Mouse (Mus musculus) forebrain, embryonic 10.5 days (tissue): ENCODE data around the gene Cers1. TPM values are rescaled to one million over a fixed set of nuclear protein-coding genes. Genes with fewer than 3 reads are reported as not detected.
A peak's percentile ranks its signal among the peaks of the same experiment; 100 is the strongest.

Experiments
- DNase-seq: peaks from one replicate; pipeline ENCODE4 v3.0.0-alpha.2; 2017; ENCODE audit warnings: low spot score; ENCODE audit errors: extremely low spot score
- H3K27ac ChIP-seq: fragments of 300-500 bp; sonication (generic); 2 replicates; pipeline ENCODE4 v1.5.1; 2016; ENCODE audit warnings: mild to moderate bottlenecking
- H3K27me3 ChIP-seq: fragments of 300-500 bp; sonication (generic); 2 replicates; pipeline ENCODE4 v1.6.1; 2016; ENCODE audit warnings: mild to moderate bottlenecking; ENCODE audit not compliant: poor library complexity, severe bottlenecking
- H3K36me3 ChIP-seq: fragments of 300-500 bp; sonication (generic); replicated peaks from 2 replicates; pipeline ENCODE4 v1.6.1; 2016; ENCODE audit warnings: mild to moderate bottlenecking, moderate library complexity
- H3K4me1 ChIP-seq: fragments of 300-500 bp; sonication (generic); 2 replicates; pipeline ENCODE4 v1.6.1; 2016
- H3K4me3 ChIP-seq: fragments of 300-500 bp; sonication (generic); 2 replicates; pipeline ENCODE4 v1.5.1; 2016; ENCODE audit warnings: mild to moderate bottlenecking, moderate library complexity
- H3K9me3 ChIP-seq: fragments of 300-500 bp; sonication (generic); 2 replicates; pipeline ENCODE4 v1.6.1; 2016; ENCODE audit warnings: mild to moderate bottlenecking, moderate library complexity
- WGBS: fragments of 180-500 bp; shearing (Covaris S2); methylation state at CpG from one replicate; pipeline ENCODE4 v1.1.7; 2016; 5-methylcytosine and 5-hydroxymethylcytosine counted together
- polyA plus RNA-seq: library from polyadenylated mRNA; unstranded; fragments of >200 nt; fragmentation: Nextera tagmentation; extraction: Ambion mirVana; gene quantifications from 2 replicates; pipeline ENCODE4 v1.2.1, GENCODE M21; 2016

Gene Cers1
- polyA plus RNA-seq, 1 experiment from 2014 or later = 4.5 TPM

GRCm38 (mm10) chr8:70343696-70344095, 28.1 kb downstream of the Cers1 start:
- no peak overlapping the region for H3K4me3 ChIP-seq
- no peak overlapping the region for H3K27ac ChIP-seq
- no peak for DNase-seq
- peaks cover 96% of the 10 kb centered on the region for H3K36me3 ChIP-seq
- H3K9me3 ChIP-seq = no peaks in the 10 kb centered on the region
- WGBS = 69% methylated on average over 6 of the region's 6 CpGs
- peaks cover 29% of the 10 kb centered on the region for H3K4me1 ChIP-seq
- no peaks in the 10 kb centered on the region for H3K27me3 ChIP-seq

DNA sequence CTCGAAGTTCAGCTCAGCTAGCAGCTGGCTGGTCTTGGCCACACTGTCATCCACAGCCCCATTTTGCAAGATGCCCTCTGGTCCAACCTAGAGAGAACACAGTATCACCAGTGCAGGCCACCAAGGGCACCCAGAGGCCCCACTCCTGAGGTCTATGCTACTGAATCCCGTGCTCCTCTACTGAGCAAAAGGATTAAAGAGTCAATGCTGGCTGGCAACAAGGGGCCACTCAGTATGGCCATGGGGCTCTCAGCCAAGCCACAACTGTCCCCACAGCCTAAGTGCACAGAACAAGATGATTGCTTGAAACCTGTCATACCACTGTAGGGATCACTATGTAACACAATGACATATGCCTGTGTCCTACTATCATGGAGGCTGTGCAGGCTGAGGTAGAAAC, 28.7 kb downstream of the Cers1 start:
- Histone ChIP-seq H3K4me1 (peaks cover 35% of the 10 kb centered on the region), H3K36me3 (peaks cover 96% of the 10 kb centered on the region), H3K27me3 (no peaks in the 10 kb centered on the region), H3K9me3 (no peaks in the 10 kb centered on the region), H3K4me3 (no peak overlapping the region), H3K27ac (no peak overlapping the region)
- no peak for DNase-seq
- WGBS = 90% methylated on average over 2 of the region's 2 CpGs

DNA sequence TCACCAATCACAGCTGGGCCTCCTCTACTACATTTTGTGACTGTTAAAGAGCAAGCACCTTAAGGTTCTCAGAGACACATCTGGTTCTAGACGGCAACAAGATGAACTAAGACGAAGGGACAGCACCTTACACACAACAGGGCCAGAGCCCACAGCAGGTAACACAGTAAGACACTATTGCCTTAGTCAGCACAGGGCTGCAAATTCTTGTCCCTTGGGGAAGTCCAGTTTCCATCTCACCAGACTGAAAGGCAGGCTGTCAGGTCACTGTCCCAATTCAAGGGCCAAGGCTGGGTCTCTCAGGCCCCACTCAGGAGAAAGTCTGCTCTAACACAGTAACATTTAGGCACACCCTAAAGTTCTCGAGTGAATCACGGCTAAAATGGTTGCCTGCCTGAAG, 31.9 kb downstream of the Cers1 start:
- Histone ChIP-seq H3K27me3 (no peaks in the 10 kb centered on the region), H3K4me1 (peaks cover 65% of the 10 kb centered on the region), H3K9me3 (no peaks in the 10 kb centered on the region), H3K27ac (no peak overlapping the region), H3K36me3 (peaks cover 85% of the 10 kb centered on the region), H3K4me3 (no peak overlapping the region)
- 90% methylated on average over 4 of the region's 4 CpGs for WGBS
- no peak for DNase-seq

GRCm38 (mm10) chr8:70347860-70348420, 32.4 kb downstream of the Cers1 start:
- no peak for DNase-seq
- no peaks in the 10 kb centered on the region for H3K9me3 ChIP-seq
- no peaks in the 10 kb centered on the region for H3K27me3 ChIP-seq
- H3K4me3 ChIP-seq = no peak overlapping the region
- peaks cover 63% of the 10 kb centered on the region for H3K4me1 ChIP-seq
- peaks cover 80% of the 10 kb centered on the region for H3K36me3 ChIP-seq
- WGBS = 72% methylated on average over 1 of the region's 1 CpGs
- no peak overlapping the region for H3K27ac ChIP-seq

- no peak for DNase-seq
- 64% methylated on average over 15 of the region's 15 CpGs for WGBS
- H3K9me3 ChIP-seq = no peaks in the 10 kb centered on the region
- peak overlapping the region; percentile 96 for H3K27ac ChIP-seq
- peaks cover 50% of the 10 kb centered on the region for H3K36me3 ChIP-seq
- H3K27me3 ChIP-seq = no peaks in the 10 kb centered on the region
- H3K4me1 ChIP-seq = peaks cover 61% of the 10 kb centered on the region
- peak overlapping the region; percentile 97 for H3K4me3 ChIP-seq
These were observed 35.7 kb downstream of the Cers1 start for GRCm38 (mm10) chr8:70351035-70351999.

GRCm38 (mm10) chr8:70352000-70352384, 36.4 kb downstream of the Cers1 start:
- peaks cover 43% of the 10 kb centered on the region for H3K36me3 ChIP-seq
- H3K4me1 ChIP-seq = peaks cover 61% of the 10 kb centered on the region
- DNase-seq = no peak
- H3K9me3 ChIP-seq = no peaks in the 10 kb centered on the region
- H3K27ac ChIP-seq = peak overlapping the region; percentile 96
- no peaks in the 10 kb centered on the region for H3K27me3 ChIP-seq
- peak overlapping the region; percentile 97 for H3K4me3 ChIP-seq
- 23% methylated on average over 3 of the region's 3 CpGs for WGBS

GRCm38 (mm10) chr8:70352657-70353151, 37.1 kb downstream of the Cers1 start:
- H3K4me3 ChIP-seq = peak overlapping the region; percentile 97
- peaks cover 36% of the 10 kb centered on the region for H3K36me3 ChIP-seq
- DNase-seq = no peak
- H3K9me3 ChIP-seq = no peaks in the 10 kb centered on the region
- peak overlapping the region; percentile 96 for H3K27ac ChIP-seq
- WGBS = under 1% methylated on average over 64 of the region's 64 CpGs
- H3K27me3 ChIP-seq = no peaks in the 10 kb centered on the region
- peaks cover 61% of the 10 kb centered on the region for H3K4me1 ChIP-seq

DNA sequence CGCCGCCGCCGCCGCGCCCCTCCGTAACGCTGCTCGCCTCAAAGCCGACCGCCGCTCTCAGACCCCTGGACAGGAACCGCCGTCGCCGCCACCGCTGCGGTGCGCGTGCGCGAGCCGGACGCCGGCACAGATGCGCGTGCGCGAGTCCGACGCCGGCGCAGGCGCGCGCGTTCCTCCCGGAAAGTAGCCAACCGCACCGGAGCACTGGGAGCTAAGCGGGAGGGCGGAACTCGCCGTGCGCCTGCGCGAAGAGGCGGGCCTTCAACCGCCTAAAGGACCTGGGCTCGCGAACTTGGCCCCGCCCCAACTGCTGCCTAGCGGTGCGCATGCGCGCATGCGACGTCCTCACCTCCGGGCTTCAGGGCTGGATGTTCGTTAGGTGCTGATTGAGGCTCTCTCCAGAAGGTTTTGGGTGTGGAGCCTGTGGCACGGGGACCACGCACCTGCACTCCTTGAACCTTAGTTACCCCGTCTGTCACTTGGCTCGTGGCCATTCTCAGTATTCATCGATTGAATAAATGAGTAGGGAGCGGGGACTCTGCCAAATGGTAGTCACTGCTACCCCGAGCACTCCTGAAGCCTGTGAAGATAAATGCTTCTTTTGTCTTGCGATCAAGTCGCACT, 37.7 kb downstream of the Cers1 start, which contains the start of gene Upf1:
TSS of gene Upf1 (minus strand) at position 85 of the 624 bp plus-strand sequence.
- WGBS = under 1% methylated on average over 68 of the region's 69 CpGs
- DNase-seq = peak; percentile 98
- Histone ChIP-seq H3K36me3 (peaks cover 30% of the 10 kb centered on the region), H3K4me3 (peak within 1 kb of the TSS; percentile 97), H3K4me1 (peaks cover 56% of the 10 kb centered on the region), H3K9me3 (no peaks in the 10 kb centered on the region), H3K27me3 (no peaks in the 10 kb centered on the region), H3K27ac (peak within 1 kb of the TSS; percentile 96)

DNA sequence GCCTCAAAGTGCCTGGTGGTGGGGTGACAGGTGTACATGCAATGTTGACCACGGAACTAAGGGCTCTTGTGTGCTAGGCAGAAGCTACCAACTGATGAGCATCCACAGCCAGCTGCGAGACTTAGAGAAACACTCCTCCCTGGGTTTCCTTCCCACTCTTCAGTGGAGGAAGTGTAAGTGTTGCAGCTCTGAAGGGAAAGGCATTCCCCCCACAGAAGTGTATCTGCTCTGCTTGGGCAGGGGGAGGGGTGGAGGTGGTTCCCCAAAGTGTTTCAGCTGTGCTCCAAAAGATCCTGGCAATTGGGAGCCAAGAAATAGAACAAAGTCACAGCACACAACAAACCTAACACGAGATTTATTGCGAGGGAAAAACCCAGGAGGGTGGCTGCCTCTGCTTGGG, 38.4 kb downstream of the Cers1 start:
- no peak for DNase-seq
- WGBS = 72% methylated on average over 4 of the region's 4 CpGs
- H3K27ac ChIP-seq = peak overlapping the region; percentile 96

GRCm38 (mm10) chr8:70356111-70356510, 40.5 kb downstream of the Cers1 start:
- H3K27me3 ChIP-seq = peaks cover 4% of the 10 kb centered on the region
- DNase-seq = no peak
- H3K4me1 ChIP-seq = peaks cover 28% of the 10 kb centered on the region
- H3K36me3 ChIP-seq = 0 out of 2 replicates have a peak, but pooled peaks cover 2% of the 10 kb centered on the region
- H3K27ac ChIP-seq = no peak overlapping the region
- no peaks in the 10 kb centered on the region for H3K9me3 ChIP-seq
- no peak overlapping the region for H3K4me3 ChIP-seq
- 83% methylated on average over 1 of the region's 1 CpGs for WGBS

More for the DNA sequence above, 38.4 kb downstream of the Cers1 start:
- H3K9me3 ChIP-seq = no peaks in the 10 kb centered on the region
- peaks cover 23% of the 10 kb centered on the region for H3K36me3 ChIP-seq
- peak overlapping the region; percentile 97 for H3K4me3 ChIP-seq
- peaks cover 4% of the 10 kb centered on the region for H3K27me3 ChIP-seq
- peaks cover 49% of the 10 kb centered on the region for H3K4me1 ChIP-seq

DNA sequence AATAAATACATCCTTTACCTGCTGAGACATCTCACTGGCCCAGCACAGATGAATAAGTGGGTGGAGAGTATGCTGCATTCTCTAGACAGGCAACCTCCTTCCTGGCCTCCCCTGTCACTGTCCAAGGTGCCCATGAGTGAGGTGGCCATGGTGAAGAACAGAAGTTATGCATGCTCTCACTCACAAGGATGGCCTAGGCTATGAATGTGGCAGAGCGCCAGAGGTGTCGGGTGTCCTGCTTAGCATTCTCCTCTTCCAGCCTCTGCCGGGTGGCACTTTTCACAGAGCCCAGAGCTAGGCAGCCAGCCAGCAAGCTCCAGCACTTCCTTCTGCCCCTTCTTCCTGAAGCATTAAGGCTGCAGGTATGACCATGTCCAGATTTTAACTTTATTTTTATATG, 43.8 kb downstream of the Cers1 start:
- Histone ChIP-seq H3K27me3 (peaks cover 16% of the 10 kb centered on the region), H3K36me3 (no peaks in the 10 kb centered on the region), H3K4me1 (peaks cover 8% of the 10 kb centered on the region), H3K4me3 (no peak overlapping the region), H3K9me3 (no peaks in the 10 kb centered on the region), H3K27ac (no peak overlapping the region)
- no peak for DNase-seq
- 63% methylated on average over 3 of the region's 3 CpGs for WGBS

DNA sequence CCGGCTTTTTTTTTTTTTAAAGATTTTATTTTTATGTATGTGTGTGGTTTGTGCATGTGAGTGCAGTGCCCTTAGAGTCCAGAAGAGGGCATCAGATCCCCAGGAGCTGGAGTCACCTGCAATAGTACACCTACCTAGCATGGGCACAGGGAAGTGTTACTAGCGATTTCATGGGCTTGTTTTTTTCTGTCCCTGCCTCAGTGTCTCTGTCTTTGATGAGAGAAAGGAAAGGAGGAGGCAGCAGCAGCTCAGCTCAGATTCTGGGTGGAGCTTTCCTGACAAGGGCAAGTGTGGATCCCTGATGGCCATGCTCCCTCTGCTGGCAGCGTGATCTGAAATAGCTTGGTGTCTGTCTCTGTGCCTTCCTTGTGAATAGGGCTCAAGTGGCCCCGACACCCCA, 45.2 kb downstream of the Cers1 start:
- no peaks in the 10 kb centered on the region for H3K36me3 ChIP-seq
- H3K4me3 ChIP-seq = no peak overlapping the region
- H3K4me1 ChIP-seq = peaks cover 8% of the 10 kb centered on the region
- no peaks in the 10 kb centered on the region for H3K9me3 ChIP-seq
- DNase-seq = no peak
- H3K27me3 ChIP-seq = peaks cover 16% of the 10 kb centered on the region
- WGBS = 53% methylated on average over 4 of the region's 4 CpGs
- H3K27ac ChIP-seq = no peak overlapping the region
